Mouse (Mus musculus) heart, adult 2 months (tissue): ENCODE results near the gene Kcnq5. TPM values are rescaled to one million over a fixed set of nuclear protein-coding genes. Genes with fewer than 3 reads are reported as not detected.

Source experiments
- DNase-seq, 2 experiments: peaks; one replicate each; pipeline ENCODE4 v3.0.0; 2021
- H3K27ac ChIP-seq: fragments of 200-600 bp; 2 replicates; pipeline ENCODE4 v1.8.1; 2022
- H3K27me3 ChIP-seq: fragments of 200-500 bp; 2 replicates; pipeline ENCODE4 v1.6.1; 2012; ENCODE audit warnings: mild to moderate bottlenecking, low read length, inconsistent platforms, mixed read lengths; ENCODE audit not compliant: control insufficient read depth, insufficient read depth
- H3K36me3 ChIP-seq: fragments of 200-500 bp; 2 replicates; pipeline ENCODE4 v1.6.1; 2012; ENCODE audit warnings: low read length, inconsistent platforms; ENCODE audit not compliant: control insufficient read depth, insufficient read depth
- H3K4me1 ChIP-seq: fragments of 200-500 bp; 2 replicates; pipeline ENCODE4 v1.6.1; 2011; ENCODE audit warnings: low read length; ENCODE audit not compliant: control insufficient read depth, insufficient read depth
- H3K4me3 ChIP-seq: fragments of 200-600 bp; 2 replicates; pipeline ENCODE4 v1.8.1; 2022
- H3K79me2 ChIP-seq: fragments of 200-500 bp; replicated peaks from 2 replicates; pipeline ENCODE4 v1.6.1; 2012; ENCODE audit warnings: mild to moderate bottlenecking, inconsistent platforms, low read length, moderate library complexity, mixed read lengths; ENCODE audit not compliant: control insufficient read depth, insufficient read depth
- H3K9ac ChIP-seq: fragments of 200-500 bp; 2 replicates; pipeline ENCODE4 v1.6.1; 2012; ENCODE audit warnings: low read depth, mild to moderate bottlenecking, control low read depth, inconsistent platforms, low read length, mixed read lengths
- CTCF ChIP-seq: fragments of 200-600 bp; IDR thresholded peaks from 2 replicates; pipeline ENCODE4 v1.8.1; 2022; ENCODE audit warnings: antibody characterized with exemption, mild to moderate bottlenecking, moderate library complexity
- EP300 ChIP-seq: fragments of 200-500 bp; IDR thresholded peaks from 2 replicates; pipeline ENCODE4 v1.6.1; 2011; ENCODE audit warnings: low read depth, low read length, control low read depth; ENCODE audit not compliant: insufficient read depth
- POLR2A ChIP-seq: fragments of 200-500 bp; IDR thresholded peaks from 2 replicates; pipeline ENCODE4 v1.6.1; 2011; ENCODE audit warnings: mild to moderate bottlenecking, low read depth, low read length, control low read depth; ENCODE audit not compliant: insufficient read depth
- WGBS: fragments of 180-500 bp; shearing (Covaris S2); methylation state at CpG from one replicate; pipeline ENCODE4 v1.1.7; 2018; 5-methylcytosine and 5-hydroxymethylcytosine counted together
- intact Hi-C: fragments of 180-260 bp; cut with DNase I; formaldehyde crosslinking; loops from one replicate; pipeline ENCODE4 v1.15.1; 2025
- polyA plus RNA-seq: library from polyadenylated mRNA; depleted of rRNA; stranded (reverse); fragments of >200 nt; gene quantifications from 2 replicates; pipeline ENCODE4 v1.2.3, GENCODE M21; 2012
- total RNA-seq, 2 experiments: library from RNA; stranded (reverse); gene quantifications; 2 replicates each; pipeline ENCODE4 v1.2.3; 2021

Kcnq5 gene
- total and polyA plus RNA-seq, 3 experiments: 0.20 to 2.6 (median 2.5) TPM

DNA sequence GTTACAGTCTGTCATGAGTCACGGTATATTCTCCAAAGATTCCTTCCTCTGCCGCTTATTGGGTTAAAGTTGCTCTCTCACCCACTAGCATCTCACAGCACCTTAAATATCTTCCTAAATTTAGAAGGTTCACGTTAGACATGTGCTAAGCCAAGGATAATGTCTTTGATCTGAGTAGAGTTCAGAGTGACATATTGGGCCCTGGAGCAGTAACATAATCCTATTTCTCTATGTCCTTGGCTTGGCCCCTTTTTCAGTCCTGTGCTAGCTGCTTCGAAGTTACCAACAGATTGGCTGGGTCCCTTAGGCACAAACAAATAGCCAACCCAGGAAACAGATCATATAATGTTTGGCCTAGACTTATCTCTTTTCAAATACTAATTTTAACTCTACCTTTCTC lies 533.7 kb downstream of the Kcnq5 start:
- Histone ChIP-seq H3K36me3 (no peaks in the 10 kb centered on the region), H3K4me1 (no peaks in the 10 kb centered on the region), H3K9ac (no peak overlapping the region), H3K27ac (no peak overlapping the region), H3K27me3 (no peaks in the 10 kb centered on the region), H3K4me3 (no peak overlapping the region), H3K79me2 (no peaks in the 10 kb centered on the region)
- 76% methylated on average over 4 of the region's 4 CpGs for WGBS
- TF ChIP-seq POLR2A: no peak
- TF ChIP-seq CTCF: no peak
- no peak for TF ChIP-seq EP300
- intact Hi-C loops: no loop called here
- DNase-seq: no peak

DNA sequence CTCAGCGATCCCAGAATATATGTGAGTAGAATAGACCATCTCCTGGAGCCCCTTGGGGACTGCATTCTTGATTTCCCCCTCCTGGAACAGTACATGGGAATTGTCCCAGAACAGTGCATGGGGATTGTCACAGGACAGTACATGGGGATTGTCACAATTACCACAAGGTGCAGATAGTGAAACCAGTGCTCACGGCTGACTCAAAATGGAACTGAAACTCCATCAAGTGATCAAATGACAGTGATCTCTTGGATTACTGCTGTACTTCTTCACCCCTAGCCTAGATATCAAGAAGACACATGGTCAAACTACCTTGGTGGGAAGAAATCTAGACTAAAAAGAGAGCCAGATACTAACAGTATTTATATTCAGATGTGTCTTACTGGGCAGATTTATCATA lies 536.1 kb downstream of the Kcnq5 start:
- H3K4me3 ChIP-seq: no peak overlapping the region
- H3K27me3 ChIP-seq: no peaks in the 10 kb centered on the region
- intact Hi-C loops: no loop called here
- no peak overlapping the region for H3K27ac ChIP-seq
- no peak overlapping the region for H3K9ac ChIP-seq
- H3K79me2 ChIP-seq: no peaks in the 10 kb centered on the region
- no peaks in the 10 kb centered on the region for H3K36me3 ChIP-seq
- no peak for TF ChIP-seq EP300
- 73% methylated on average over 2 of the region's 2 CpGs for WGBS
- H3K4me1 ChIP-seq: no peaks in the 10 kb centered on the region
- no peak for DNase-seq

DNA sequence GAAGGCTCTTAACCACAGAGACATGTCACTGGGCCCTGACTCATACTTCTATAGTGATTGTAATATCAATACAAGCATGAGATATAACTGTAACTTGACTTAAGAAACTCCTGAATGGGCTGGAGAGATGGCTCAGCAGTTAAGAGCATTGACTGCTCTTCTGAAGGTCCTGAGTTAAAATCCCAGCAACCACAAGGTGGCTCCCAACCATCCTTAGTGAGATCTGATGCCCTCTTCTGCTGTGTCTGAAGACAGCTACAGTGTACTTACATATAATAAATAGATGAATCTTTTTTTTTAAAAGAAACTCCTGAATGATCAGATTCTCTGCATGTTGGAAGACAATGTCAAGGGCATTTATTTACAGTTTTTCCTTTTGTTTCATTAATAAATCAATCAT lies 542.4 kb downstream of the Kcnq5 start:
- no peak for DNase-seq
- Histone ChIP-seq H3K36me3 (no peaks in the 10 kb centered on the region), H3K27me3 (no peaks in the 10 kb centered on the region), H3K27ac (no peak overlapping the region), H3K4me1 (no peaks in the 10 kb centered on the region), H3K9ac (no peak overlapping the region), H3K79me2 (no peaks in the 10 kb centered on the region), H3K4me3 (no peak overlapping the region)
- intact Hi-C loops: no loop called here
- TF ChIP-seq CTCF: peak; percentile 52
- TF ChIP-seq POLR2A: no peak
- no peak for TF ChIP-seq EP300

DNA sequence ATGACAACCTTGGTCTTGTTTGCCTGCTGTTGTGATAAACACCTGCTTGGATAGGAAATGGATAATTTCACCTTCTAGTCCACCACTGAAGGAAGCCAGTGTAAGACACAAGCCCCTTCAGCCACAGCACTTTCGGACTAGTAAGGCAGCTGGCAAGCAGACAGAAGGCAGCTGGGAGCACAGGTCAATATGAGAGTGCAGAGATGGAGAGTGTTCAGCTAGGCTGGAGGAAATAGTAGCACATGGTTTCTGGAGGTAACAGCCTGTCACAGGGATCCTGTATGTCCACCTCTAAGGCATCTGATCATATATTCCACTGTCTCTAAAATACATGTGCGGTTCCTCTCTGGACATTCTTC lies 549.6 kb downstream of the Kcnq5 start:
- no peaks in the 10 kb centered on the region for H3K4me1 ChIP-seq
- H3K36me3 ChIP-seq: no peaks in the 10 kb centered on the region
- WGBS: 89% methylated on average over 2 of the region's 2 CpGs
- no peak overlapping the region for H3K27ac ChIP-seq
- DNase-seq: no peak
- no peak overlapping the region for H3K4me3 ChIP-seq
- TF ChIP-seq POLR2A (no peak), EP300 (no peak), CTCF (no peak)
- no peaks in the 10 kb centered on the region for H3K79me2 ChIP-seq
- H3K9ac ChIP-seq: no peak overlapping the region
- intact Hi-C loops: loop anchor here (2.0 kb wide), 2 partner anchors 555 to 703 kb away; no protein-coding TSS in a partner anchor
- no peaks in the 10 kb centered on the region for H3K27me3 ChIP-seq

DNA sequence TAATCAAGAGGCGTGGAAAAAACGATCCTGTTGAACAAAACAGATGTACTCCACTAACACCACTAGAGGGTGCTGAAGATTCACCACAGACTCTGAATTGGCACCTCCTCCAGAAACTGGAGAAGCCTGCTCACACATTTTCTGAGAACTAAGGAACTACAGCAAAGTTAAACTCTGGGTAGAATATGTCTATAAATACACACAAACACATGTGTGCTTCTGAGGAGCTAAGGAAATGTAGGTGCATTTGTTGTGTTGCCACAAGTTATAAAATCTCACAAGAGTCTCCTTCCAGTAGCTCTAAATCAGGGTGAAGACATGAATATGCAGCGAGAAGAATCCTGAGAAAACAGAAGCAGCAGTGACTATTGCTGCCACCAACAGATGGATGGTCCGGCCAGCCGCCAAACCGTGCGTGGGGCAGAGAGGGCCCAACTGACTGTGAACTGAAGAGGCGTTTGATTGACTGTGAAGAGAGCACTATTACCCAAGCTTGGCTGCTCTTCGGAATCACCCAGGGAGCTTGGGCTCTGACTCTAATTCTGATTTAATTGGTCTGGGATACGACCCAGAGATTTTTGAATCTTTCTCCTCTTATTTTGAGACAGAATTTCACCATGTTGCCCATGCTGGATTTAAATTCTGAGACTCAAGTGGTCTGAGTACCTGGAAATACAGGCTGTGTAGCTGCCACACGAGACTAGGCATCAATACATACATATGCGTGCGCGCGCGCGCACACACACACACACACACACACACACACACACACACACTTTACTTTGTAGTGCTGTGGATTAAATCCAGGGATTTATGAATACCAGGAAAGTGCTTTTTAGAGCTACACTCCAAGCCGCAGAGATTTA lies 550.2 kb downstream of the Kcnq5 start:
- no peaks in the 10 kb centered on the region for H3K27me3 ChIP-seq
- H3K79me2 ChIP-seq: no peaks in the 10 kb centered on the region
- intact Hi-C loops: loop anchor here (1.0 to 2.0 kb wide), 3 partner anchors 555 to 858 kb away; no protein-coding TSS in a partner anchor
- no peak overlapping the region for H3K4me3 ChIP-seq
- H3K27ac ChIP-seq: no peak overlapping the region
- no peak overlapping the region for H3K9ac ChIP-seq
- TF ChIP-seq EP300 (no peak), CTCF (peak; percentile 88), POLR2A (no peak)
- H3K4me1 ChIP-seq: no peaks in the 10 kb centered on the region
- no peaks in the 10 kb centered on the region for H3K36me3 ChIP-seq
- DNase-seq: peak; percentile 10 to 22
- whole genome bisulfite sequencing: 61% methylated on average over 18 of the region's 18 CpGs

DNA sequence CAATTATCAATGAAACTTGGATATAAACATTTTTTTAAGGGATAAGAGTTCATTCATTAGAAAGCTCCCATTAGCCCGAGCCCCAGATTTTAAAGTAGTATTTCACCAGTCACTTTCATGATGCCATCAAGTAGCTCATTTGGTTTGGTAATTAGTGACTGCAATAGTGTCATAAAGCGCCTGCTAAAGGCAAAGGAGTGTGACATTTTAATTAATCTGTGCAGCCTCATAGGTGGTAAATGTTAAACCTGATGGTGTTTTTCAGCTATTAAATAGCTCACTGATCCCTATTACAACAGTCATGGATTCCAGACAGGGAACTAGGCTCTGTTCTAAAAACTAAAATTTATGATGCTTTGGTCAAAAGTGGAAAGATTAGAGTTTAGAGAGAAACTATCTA lies 554.5 kb downstream of the Kcnq5 start:
- intact Hi-C loops: no loop called here

More for the DNA sequence above, 554.5 kb downstream of the Kcnq5 start:
- Histone ChIP-seq H3K9ac (no peak overlapping the region), H3K36me3 (no peaks in the 10 kb centered on the region), H3K27me3 (no peaks in the 10 kb centered on the region), H3K4me3 (no peak overlapping the region), H3K79me2 (no peaks in the 10 kb centered on the region), H3K27ac (no peak overlapping the region), H3K4me1 (no peaks in the 10 kb centered on the region)
- DNase-seq: no peak
- 88% methylated on average over 2 of the region's 2 CpGs for WGBS
- TF ChIP-seq EP300 (no peak), POLR2A (no peak), CTCF (no peak)
